Mouse (Mus musculus) heart, embryonic 13.5 days (tissue): ENCODE measurements around the gene Itgbl1. TPM values are rescaled to one million over a fixed set of nuclear protein-coding genes. Genes with fewer than 3 reads are reported as not detected.

ENCODE experiments used
- ATAC-seq: fragments of 200-750 bp; cut with Nextera tagmentation; 2 replicates; pipeline ENCODE4 v1.8.0; 2017; ENCODE audit warnings: moderate TSS enrichment; ENCODE audit not compliant: insufficient number of reproducible peaks, low FRiP score, low TSS enrichment; ENCODE audit errors: extremely low read depth
- H3K27ac ChIP-seq: fragments of 300-500 bp; sonication (generic); replicated peaks from 2 replicates; pipeline ENCODE4 v1.5.1; 2015; ENCODE audit warnings: moderate library complexity, mild to moderate bottlenecking, inconsistent platforms
- H3K27me3 ChIP-seq: fragments of 300-500 bp; sonication (generic); replicated peaks from 2 replicates; pipeline ENCODE4 v1.6.1; 2015; ENCODE audit warnings: mild to moderate bottlenecking, inconsistent platforms
- H3K36me3 ChIP-seq: fragments of 300-500 bp; sonication (generic); 2 replicates; pipeline ENCODE4 v1.6.1; 2015; ENCODE audit warnings: mild to moderate bottlenecking, inconsistent platforms
- H3K4me1 ChIP-seq: fragments of 300-500 bp; sonication (generic); 2 replicates; pipeline ENCODE4 v1.6.1; 2015; ENCODE audit warnings: inconsistent platforms
- H3K4me2 ChIP-seq: fragments of 300-500 bp; sonication (generic); 2 replicates; pipeline ENCODE4 v1.6.1; 2015; ENCODE audit warnings: inconsistent platforms, mild to moderate bottlenecking, moderate library complexity
- H3K4me3 ChIP-seq: fragments of 300-500 bp; sonication (generic); 2 replicates; pipeline ENCODE4 v1.5.1; 2015; ENCODE audit warnings: moderate library complexity, mild to moderate bottlenecking, inconsistent platforms
- H3K9ac ChIP-seq: fragments of 300-500 bp; sonication (generic); 2 replicates; pipeline ENCODE4 v1.6.1; 2015; ENCODE audit warnings: inconsistent platforms, mild to moderate bottlenecking, moderate library complexity
- H3K9me3 ChIP-seq: fragments of 300-500 bp; sonication (generic); 2 replicates; pipeline ENCODE4 v1.6.1; 2016; ENCODE audit warnings: inconsistent platforms
- WGBS: fragments of 180-500 bp; shearing (Covaris S2); methylation state at CpG from one replicate; pipeline ENCODE4 v1.1.7; 2015; ENCODE audit warnings: mixed read lengths; 5-methylcytosine and 5-hydroxymethylcytosine counted together
- polyA plus RNA-seq: library from polyadenylated mRNA; unstranded; fragments of >200 nt; fragmentation: Nextera tagmentation; extraction: Ambion mirVana; gene quantifications from 2 replicates; pipeline ENCODE4 v1.2.1, GENCODE M21; 2015

Itgbl1 gene
- polyA plus RNA-seq, 1 experiment from 2014 or later = 0.66 TPM

GRCm38 (mm10) chr14:123990591-123991195 is 330.9 kb downstream of the Itgbl1 start:
- ATAC-seq = no peak
- Histone ChIP-seq H3K9me3 (no peaks in the 10 kb centered on the region), H3K27me3 (no peaks in the 10 kb centered on the region), H3K4me3 (no peak overlapping the region), H3K4me1 (0 out of 2 replicates have a peak, but pooled peaks cover 5% of the 10 kb centered on the region), H3K9ac (no peak overlapping the region), H3K4me2 (no peak overlapping the region), H3K36me3 (no peaks in the 10 kb centered on the region), H3K27ac (no peak overlapping the region)
- WGBS = 58% methylated on average over 2 of the region's 2 CpGs

Other genes starting within 250 kb of the Itgbl1 start
- gene Nalcn, start 32.8 kb upstream of the Itgbl1 start, polyA plus RNA-seq = 0.17 and 0.19 TPM in 2 replicates